Mouse (Mus musculus): ENCODE data around the gene Capn3.

DNA sequence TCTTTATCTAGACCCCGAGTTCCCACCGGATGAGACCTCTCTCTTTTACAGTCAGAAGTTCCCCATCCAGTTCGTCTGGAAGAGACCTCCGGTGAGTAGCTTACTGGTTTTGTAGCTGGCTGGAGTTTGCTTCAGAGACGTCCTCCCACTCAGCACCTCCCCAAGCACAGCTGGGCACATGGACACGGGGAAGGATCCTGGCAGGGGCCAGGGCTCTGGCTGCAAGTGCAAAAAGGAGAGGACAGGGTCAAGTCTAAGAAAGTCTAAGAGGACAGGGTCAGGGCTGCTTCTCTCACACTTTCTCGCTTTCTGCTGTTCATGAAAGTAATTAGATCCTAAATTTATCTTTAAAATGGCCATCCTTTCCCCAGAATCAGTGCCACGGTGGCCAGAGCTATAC lies 8.3 kb downstream of the Capn3 start:
- TF ChIP-seq CTCF (IDR thresholded peaks at IDR 0.05; ENCODE audit: low read depth) (no peak), EP300 (optimal IDR thresholded peaks at IDR 0.05) (no peak)

All from stomach, postnatal 0 days (tissue).